Mouse (Mus musculus) T-helper 1 cell (primary cell): Measurements from ENCODE around the gene Eif4e3.

Experiments
- in situ Hi-C: fragments of 300-600 bp; cut with MboI, MseI; formaldehyde crosslinking; loops from one replicate; pipeline ENCODE4 v1.15.1; 2025; ENCODE audit warnings: high pct_unique_total_duplicates

The Eif4e3 gene

GRCm38 (mm10) chr6:99665457-99666317 lies 884 bp downstream of the Eif4e3 start:
- in situ Hi-C loops = loop anchor here (10.0 kb wide), 1 partner anchor 671 kb away; no protein-coding TSS in a partner anchor

GRCm38 (mm10) chr6:99663232-99663631 lies 3.3 kb downstream of the Eif4e3 start:
- in situ Hi-C loops = loop anchor here (10.0 kb wide), 1 partner anchor 668 kb away; no protein-coding TSS in a partner anchor

GRCm38 (mm10) chr6:99660443-99660842 lies 6.1 kb downstream of the Eif4e3 start:
- in situ Hi-C loops = loop anchor here (10.0 kb wide), 1 partner anchor 666 kb away; no protein-coding TSS in a partner anchor

- in situ Hi-C loops = no loop called here
These were observed 8.0 kb downstream of the Eif4e3 start for GRCm38 (mm10) chr6:99658586-99658985.

GRCm38 (mm10) chr6:99656088-99656487 lies 10.5 kb downstream of the Eif4e3 start:
- in situ Hi-C loops = no loop called here

GRCm38 (mm10) chr6:99655488-99655887 lies 11.1 kb downstream of the Eif4e3 start:
- in situ Hi-C loops = no loop called here

- in situ Hi-C loops = no loop called here
These were observed 12.2 kb downstream of the Eif4e3 start for GRCm38 (mm10) chr6:99654343-99654742.

- in situ Hi-C loops = no loop called here
These were observed 14.2 kb downstream of the Eif4e3 start for GRCm38 (mm10) chr6:99652341-99652740.

GRCm38 (mm10) chr6:99649307-99649706 lies 17.3 kb downstream of the Eif4e3 start:
- in situ Hi-C loops = no loop called here

- in situ Hi-C loops = no loop called here
These were observed 20.2 kb downstream of the Eif4e3 start for GRCm38 (mm10) chr6:99646344-99646743.

- in situ Hi-C loops = no loop called here
These were observed 21.7 kb downstream of the Eif4e3 start for GRCm38 (mm10) chr6:99644876-99645275.

- in situ Hi-C loops = no loop called here
These were observed 22.2 kb downstream of the Eif4e3 start for GRCm38 (mm10) chr6:99644386-99644785.

- in situ Hi-C loops = no loop called here
These were observed 23.0 kb downstream of the Eif4e3 start for GRCm38 (mm10) chr6:99643439-99644199.

- in situ Hi-C loops = no loop called here
These were observed 29.1 kb downstream of the Eif4e3 start for GRCm38 (mm10) chr6:99637456-99637855.

GRCm38 (mm10) chr6:99636801-99637200 lies 29.8 kb downstream of the Eif4e3 start:
- in situ Hi-C loops = no loop called here

- in situ Hi-C loops = no loop called here
These were observed 30.4 kb downstream of the Eif4e3 start for GRCm38 (mm10) chr6:99636121-99636520.

- in situ Hi-C loops = no loop called here
These were observed 34.2 kb downstream of the Eif4e3 start for GRCm38 (mm10) chr6:99632121-99632980.

- in situ Hi-C loops = no loop called here
These were observed 34.9 kb downstream of the Eif4e3 start for GRCm38 (mm10) chr6:99631637-99632036.

- in situ Hi-C loops = no loop called here
These were observed 36.7 kb downstream of the Eif4e3 start for GRCm38 (mm10) chr6:99629726-99630458.

- in situ Hi-C loops = no loop called here
These were observed 40.2 kb downstream of the Eif4e3 start for GRCm38 (mm10) chr6:99626347-99626746.

- in situ Hi-C loops = no loop called here
These were observed 40.8 kb downstream of the Eif4e3 start for GRCm38 (mm10) chr6:99625803-99626202.
